In genomic region chr3:34773678-34774425, GRCm38 (mm10) we compare ENCODE assay signal across 8 mouse cellular contexts.
DNase-seq lines count a peak whose midpoint lies in the region; ATAC-seq lines count a peak whose summit lies in the region.

No protein-coding gene starts in this region.

- no peak overlapping the region for H3K27ac ChIP-seq in kidney, embryonic 16.5 days (ENCODE audit: low read length)
- H3K27ac ChIP-seq in embryonic facial prominence, embryonic 13.5 days: no peak overlapping the region
- no peak overlapping the region for H3K27ac ChIP-seq in intestine, embryonic 14.5 days (ENCODE audit: low read depth)

- H3K9me3 ChIP-seq in kidney, embryonic 16.5 days (ENCODE audit: low read length): no peaks in the 10 kb centered on the region
- H3K9me3 ChIP-seq in embryonic facial prominence, embryonic 13.5 days: no peaks in the 10 kb centered on the region
- H3K9me3 ChIP-seq in intestine, embryonic 14.5 days (ENCODE audit: control insufficient read depth, low read length): no peaks in the 10 kb centered on the region

- H3K4me2 ChIP-seq in kidney, embryonic 16.5 days (replicated peaks; ENCODE audit: low read depth, low read length): peak overlapping the region; percentile 41
- H3K4me2 ChIP-seq in embryonic facial prominence, embryonic 13.5 days: peak overlapping the region; percentile 51
- H3K4me2 ChIP-seq in intestine, embryonic 14.5 days (ENCODE audit: low read length): peak overlapping the region; percentile 21; the same call in 1 of the 2 replicates

- H3K36me3 ChIP-seq in kidney, embryonic 16.5 days (ENCODE audit: insufficient read depth, low read length): no peaks in the 10 kb centered on the region
- no peaks in the 10 kb centered on the region for H3K36me3 ChIP-seq in embryonic facial prominence, embryonic 13.5 days
- H3K36me3 ChIP-seq in intestine, embryonic 14.5 days (ENCODE audit: control insufficient read depth, insufficient read depth, low read length): no peaks in the 10 kb centered on the region

- H3K27me3 ChIP-seq in kidney, embryonic 16.5 days (ENCODE audit: insufficient read depth, low read length): no peaks in the 10 kb centered on the region
- no peaks in the 10 kb centered on the region; the same call in 1 of the 2 replicates for H3K27me3 ChIP-seq in embryonic facial prominence, embryonic 13.5 days
- H3K27me3 ChIP-seq in intestine, embryonic 14.5 days (replicated peaks; ENCODE audit: control insufficient read depth, insufficient read depth, low read length): no peaks in the 10 kb centered on the region

- 21% methylated on average over 23 of the region's 23 CpGs for WGBS in kidney, embryonic 16.5 days
- WGBS in embryonic facial prominence, embryonic 13.5 days: 16% methylated on average over 23 of the region's 23 CpGs
- 18% methylated on average over 23 of the region's 23 CpGs for WGBS in intestine, embryonic 14.5 days

- ATAC-seq in kidney, embryonic 16.5 days (ENCODE audit: low FRiP score, low TSS enrichment): peak; percentile 35; the same call in 1 of the 2 replicates
- peak; percentile 72 for ATAC-seq in embryonic facial prominence, embryonic 13.5 days (ENCODE audit: insufficient number of reproducible peaks, insufficient read depth, low FRiP score, low TSS enrichment, low read depth)
- ATAC-seq in intestine, embryonic 14.5 days (replicated peaks; ENCODE audit: low FRiP score, low TSS enrichment, low read depth): no peak
- no peak for ATAC-seq in activated CD4-positive, CD25-positive, alpha-beta regulatory T cell, adult 4 months

- 0 out of 2 replicates have a peak, but pooled peaks cover 6% of the 10 kb centered on the region for H3K4me1 ChIP-seq in kidney, embryonic 16.5 days (ENCODE audit: insufficient read depth, low read length)
- H3K4me1 ChIP-seq in embryonic facial prominence, embryonic 13.5 days: peaks cover 8% of the 10 kb centered on the region; the same call in 1 of the 2 replicates
- H3K4me1 ChIP-seq in intestine, embryonic 14.5 days (replicated peaks; ENCODE audit: control insufficient read depth, insufficient read depth, low read length): no peaks in the 10 kb centered on the region

- peak overlapping the region; percentile 6; the same call in 1 of the 2 replicates for H3K4me3 ChIP-seq in kidney, embryonic 16.5 days (ENCODE audit: low read length)
- H3K4me3 ChIP-seq in embryonic facial prominence, embryonic 13.5 days: no peak overlapping the region
- no peak overlapping the region for H3K4me3 ChIP-seq in intestine, embryonic 14.5 days (ENCODE audit: low read depth, low read length)

- DNase-seq in kidney, adult 18-20 months: no peak
- DNase-seq in ZHBTc4 (ENCODE audit: low read depth, low spot score): peak; percentile 81
- peak; percentile 65 for DNase-seq in intestine, embryonic 14.5 days (ENCODE audit: low spot score)
- DNase-seq in right cerebral cortex, postnatal 10 days (ENCODE audit: low spot score in 2 of 2): peak; percentile 39 to 55
- no peak for DNase-seq in cerebellum, adult 11 months

- peak overlapping the region; percentile 35 for H3K9ac ChIP-seq in kidney, embryonic 16.5 days (replicated peaks; ENCODE audit: low read length)
- no peak overlapping the region for H3K9ac ChIP-seq in embryonic facial prominence, embryonic 13.5 days
- H3K9ac ChIP-seq in intestine, embryonic 14.5 days (ENCODE audit: low read length): no peak overlapping the region

Comparison
In these comparisons a context has a peak if more than half of its experiments do, and no peak if none do; other contexts are left out.
1. ATAC-seq: peak in kidney, embryonic 16.5 days (single experiment) and embryonic facial prominence, embryonic 13.5 days (single experiment); none in intestine, embryonic 14.5 days (single experiment) and activated CD4-positive, CD25-positive, alpha-beta regulatory T cell, adult 4 months (single experiment).
2. DNase-seq: peak in ZHBTc4 (single experiment), intestine, embryonic 14.5 days (single experiment) and right cerebral cortex, postnatal 10 days (2 of 2); none in kidney, adult 18-20 months (single experiment) and cerebellum, adult 11 months (single experiment).
3. Peak in every context shown above with its lines, with median percentiles within 50 percentile points of each other: H3K4me2 ChIP-seq.